Mouse (Mus musculus) neural tube, embryonic 11.5 days (tissue): ENCODE results near the gene Macf1. TPM values are rescaled to one million over a fixed set of nuclear protein-coding genes. Genes with fewer than 3 reads are reported as not detected.

Experiments
- ATAC-seq: fragments of 200-750 bp; cut with Nextera tagmentation; 2 replicates; pipeline ENCODE4 v1.8.0; 2017; ENCODE audit warnings: moderate number of reproducible peaks, mild to moderate bottlenecking, moderate TSS enrichment, moderate library complexity; ENCODE audit not compliant: insufficient read depth, low FRiP score, low TSS enrichment
- DNase-seq: peaks from one replicate; pipeline ENCODE4 v3.0.0-alpha.2; 2015; ENCODE audit warnings: low spot score
- H3K27ac ChIP-seq: fragments of 300-500 bp; sonication (generic); 2 replicates; pipeline ENCODE4 v1.5.1; 2014; ENCODE audit warnings: low read depth, mild to moderate bottlenecking, low read length
- H3K27me3 ChIP-seq: fragments of 300-500 bp; sonication (generic); 2 replicates; pipeline ENCODE4 v1.6.1; 2014; ENCODE audit warnings: mild to moderate bottlenecking, low read length, mixed read lengths; ENCODE audit not compliant: control insufficient read depth, insufficient read depth
- H3K36me3 ChIP-seq: fragments of 300-500 bp; sonication (generic); 2 replicates; pipeline ENCODE4 v1.6.1; 2014; ENCODE audit warnings: mild to moderate bottlenecking, low read length, moderate library complexity, mixed read lengths; ENCODE audit not compliant: control insufficient read depth, insufficient read depth
- H3K4me1 ChIP-seq: fragments of 300-500 bp; sonication (generic); 2 replicates; pipeline ENCODE4 v1.6.1; 2014; ENCODE audit warnings: low read length, mixed read lengths; ENCODE audit not compliant: control insufficient read depth, insufficient read depth
- H3K4me2 ChIP-seq: fragments of 300-500 bp; sonication (generic); 2 replicates; pipeline ENCODE4 v1.6.1; 2014; ENCODE audit warnings: low read depth, mild to moderate bottlenecking, moderate library complexity
- H3K4me3 ChIP-seq: fragments of 300-500 bp; sonication (generic); 2 replicates; pipeline ENCODE4 v1.5.1; 2014; ENCODE audit warnings: low read depth, low read length
- H3K9ac ChIP-seq: fragments of 300-500 bp; sonication (generic); 2 replicates; pipeline ENCODE4 v1.6.1; 2014; ENCODE audit warnings: mild to moderate bottlenecking, low read length
- H3K9me3 ChIP-seq: fragments of 300-500 bp; sonication (generic); 2 replicates; pipeline ENCODE4 v1.6.1; 2016; ENCODE audit warnings: low read length; ENCODE audit not compliant: control insufficient read depth
- WGBS: fragments of 180-500 bp; shearing (Covaris S2); extraction: QIAGEN DNeasy Blood & Tissue Kit; methylation state at CpG from one replicate; pipeline ENCODE4 v1.1.7; 2014; 5-methylcytosine and 5-hydroxymethylcytosine counted together
- polyA plus RNA-seq: library from polyadenylated mRNA; unstranded; fragments of >200 nt; fragmentation: Nextera tagmentation; extraction: Ambion mirVana; gene quantifications from 2 replicates; pipeline ENCODE4 v1.2.1, GENCODE M21; 2014

Macf1 gene
- polyA plus RNA-seq: 78.2 and 79.1 TPM in 2 replicates

DNA sequence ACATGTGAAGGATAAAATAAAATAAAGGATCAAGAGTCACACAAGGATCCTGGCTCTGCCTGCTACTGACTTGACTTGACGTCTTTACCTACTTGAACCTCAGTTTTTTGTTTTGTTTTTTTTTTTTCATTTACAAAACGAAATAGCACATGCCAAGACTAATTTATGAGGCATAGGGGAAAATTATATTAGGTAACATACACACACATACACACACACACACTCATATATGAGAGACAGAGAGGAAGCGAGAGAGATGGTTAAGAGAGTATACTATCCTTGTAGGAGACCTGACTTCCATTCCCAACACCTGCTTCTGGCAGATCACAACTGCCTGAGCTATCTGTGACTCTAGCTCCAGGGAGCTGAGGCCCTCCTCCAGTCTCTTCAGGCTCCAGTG lies at the start of gene Macf1:
TSS of gene Macf1 (minus strand) at position 101 of the 400 bp plus-strand sequence.
- H3K4me2 ChIP-seq: no peak within 1 kb of the TSS
- H3K36me3 ChIP-seq: no peaks in the 10 kb centered on the region
- H3K27me3 ChIP-seq: no peaks in the 10 kb centered on the region
- no peak within 1 kb of the TSS for H3K4me3 ChIP-seq
- 78% methylated on average over 3 of the region's 3 CpGs for WGBS
- H3K27ac ChIP-seq: no peak within 1 kb of the TSS
- H3K4me1 ChIP-seq: peaks cover 8% of the 10 kb centered on the region
- no peak within 1 kb of the TSS for H3K9ac ChIP-seq
- DNase-seq (no peak), ATAC-seq (no peak)
- no peaks in the 10 kb centered on the region for H3K9me3 ChIP-seq

DNA sequence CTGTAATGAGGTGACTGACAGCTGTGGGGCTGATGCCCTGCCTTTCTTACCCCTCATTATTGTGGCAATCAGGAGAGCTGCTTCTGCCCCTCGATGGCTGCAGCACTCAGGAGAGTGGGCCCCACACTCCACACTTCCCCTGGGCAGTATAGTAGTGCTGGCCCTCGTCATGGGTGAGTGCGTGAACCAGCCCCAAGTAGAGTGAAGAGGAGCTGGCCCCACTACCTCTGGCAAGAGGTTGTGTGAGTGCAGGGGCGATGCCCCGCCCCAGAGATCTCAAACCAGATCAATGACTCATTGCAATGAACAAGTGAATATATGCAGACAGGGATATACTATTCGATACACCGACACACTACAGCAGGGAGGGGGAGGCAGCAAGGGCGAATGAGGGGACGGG lies 49.4 kb upstream of the Macf1 start:
- Histone ChIP-seq H3K36me3 (peaks cover 6% of the 10 kb centered on the region), H3K4me2 (no peak overlapping the region), H3K4me3 (no peak overlapping the region), H3K27ac (no peak overlapping the region), H3K4me1 (no peaks in the 10 kb centered on the region), H3K9ac (no peak overlapping the region), H3K9me3 (no peaks in the 10 kb centered on the region), H3K27me3 (no peaks in the 10 kb centered on the region)
- WGBS: 95% methylated on average over 9 of the region's 9 CpGs
- ATAC-seq (no peak), DNase-seq (no peak)

DNA sequence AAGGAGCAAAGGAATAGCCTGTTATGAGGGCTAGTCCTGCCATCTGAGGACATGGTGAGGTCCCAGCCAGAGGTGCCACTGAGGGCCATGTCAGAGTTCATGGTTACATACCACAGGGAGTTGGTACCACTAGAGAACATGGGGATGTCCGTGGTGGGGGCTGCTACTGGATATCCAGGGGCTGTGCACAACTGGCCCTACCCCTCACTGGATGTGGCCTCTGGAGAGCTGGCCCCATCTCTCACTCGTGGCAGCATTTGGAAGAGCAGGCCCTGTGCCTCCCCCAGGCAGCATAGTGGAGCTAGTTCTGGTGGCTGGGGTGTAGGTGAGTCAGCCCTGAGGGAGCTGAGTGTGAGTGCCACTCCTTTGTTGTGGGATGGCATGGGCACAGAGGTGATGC lies 48.8 kb upstream of the Macf1 start:
- no peak overlapping the region for H3K9ac ChIP-seq
- 95% methylated on average over 2 of the region's 2 CpGs for WGBS
- no peak overlapping the region for H3K4me3 ChIP-seq
- no peak for DNase-seq
- no peaks in the 10 kb centered on the region for H3K9me3 ChIP-seq
- H3K36me3 ChIP-seq: peaks cover 3% of the 10 kb centered on the region
- no peaks in the 10 kb centered on the region for H3K27me3 ChIP-seq
- no peak overlapping the region for H3K27ac ChIP-seq
- no peaks in the 10 kb centered on the region for H3K4me1 ChIP-seq
- no peak; the same call in 1 of the 2 replicates for ATAC-seq
- H3K4me2 ChIP-seq: no peak overlapping the region

DNA sequence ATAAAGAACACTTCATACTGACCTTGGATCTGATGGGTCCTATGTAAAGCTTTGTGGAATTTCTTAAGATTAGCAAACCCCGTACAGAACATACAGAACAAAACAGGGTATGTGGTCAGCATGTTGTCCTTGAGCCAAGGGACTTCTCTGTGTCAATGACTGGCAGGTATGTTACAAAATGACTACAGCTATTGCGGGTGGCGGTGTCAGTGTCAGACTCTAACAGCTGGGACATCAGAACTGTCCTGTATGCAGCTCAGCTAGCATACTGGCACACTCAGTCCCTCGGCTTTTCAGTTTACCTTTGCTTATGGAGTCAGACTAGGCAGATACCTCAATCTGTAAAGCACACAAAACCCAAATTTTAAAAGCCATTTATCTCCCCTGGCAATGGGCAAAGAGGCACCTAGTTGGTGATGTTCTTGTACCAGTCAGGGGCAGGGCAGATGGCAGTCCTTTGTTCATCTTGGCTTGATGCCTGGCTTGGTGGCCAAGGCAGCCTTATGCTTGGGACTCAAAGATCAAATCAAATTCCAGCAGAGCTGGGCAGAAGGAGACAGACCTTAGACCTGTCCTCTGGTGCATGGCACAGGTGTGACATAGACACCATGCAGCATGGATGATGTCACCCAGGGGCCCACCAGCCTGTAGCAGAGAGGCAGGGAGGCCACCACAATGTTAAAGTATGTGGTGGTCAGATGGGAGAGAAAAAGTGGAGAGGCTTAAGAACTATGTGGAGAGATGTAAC lies 48.2 kb upstream of the Macf1 start:
- Histone ChIP-seq H3K9ac (no peak overlapping the region), H3K4me3 (no peak overlapping the region), H3K27me3 (no peaks in the 10 kb centered on the region), H3K9me3 (no peaks in the 10 kb centered on the region), H3K4me1 (no peaks in the 10 kb centered on the region), H3K27ac (no peak overlapping the region), H3K4me2 (no peak overlapping the region), H3K36me3 (peaks cover 3% of the 10 kb centered on the region)
- ATAC-seq (no peak), DNase-seq (no peak)
- 93% methylated on average over 4 of the region's 4 CpGs for WGBS

DNA sequence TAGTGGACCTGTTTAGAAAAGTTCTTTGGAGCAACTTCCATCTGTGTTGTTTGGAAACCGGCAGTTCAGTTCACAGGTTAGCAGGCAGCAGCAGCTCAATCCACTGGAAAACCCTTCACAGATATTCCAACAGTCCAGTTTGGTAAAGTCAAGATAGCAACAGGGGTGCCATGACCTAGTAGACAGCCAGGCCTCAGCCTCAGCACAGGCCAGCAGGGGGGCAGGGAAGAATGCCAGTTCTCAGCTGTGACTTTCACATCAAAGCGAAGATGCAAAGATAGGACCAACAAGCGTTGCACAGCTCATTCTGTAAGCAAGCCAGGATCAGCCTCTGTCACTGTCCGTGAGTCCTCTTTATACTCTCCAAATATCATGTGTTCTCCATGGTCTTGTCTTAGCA lies 37.6 kb upstream of the Macf1 start:
- Histone ChIP-seq H3K9me3 (no peaks in the 10 kb centered on the region), H3K27ac (no peak overlapping the region), H3K4me3 (no peak overlapping the region), H3K27me3 (no peaks in the 10 kb centered on the region), H3K4me2 (no peak overlapping the region), H3K4me1 (0 out of 2 replicates have a peak, but pooled peaks cover 3% of the 10 kb centered on the region), H3K9ac (no peak overlapping the region), H3K36me3 (no peaks in the 10 kb centered on the region)
- DNase-seq: no peak
- WGBS: 83% methylated on average over 4 of the region's 4 CpGs
- no peak for ATAC-seq

DNA sequence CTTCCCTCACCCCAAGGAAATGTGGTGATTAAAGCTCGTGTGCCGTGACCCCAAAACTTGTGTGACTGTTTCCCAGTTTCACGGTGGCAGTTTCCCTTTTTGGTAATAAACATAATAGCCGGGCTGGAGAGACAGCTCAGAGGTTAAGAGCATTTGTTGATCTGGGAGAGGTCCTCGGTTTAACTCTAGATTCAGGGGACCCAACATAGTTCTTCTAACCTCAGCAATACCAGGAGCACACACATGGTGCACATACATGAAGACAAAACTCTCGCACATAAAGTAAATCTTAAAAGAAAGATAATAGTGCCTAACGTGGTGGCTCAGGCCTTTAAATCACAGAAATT lies 34.2 kb upstream of the Macf1 start:
- H3K4me1 ChIP-seq: 0 out of 2 replicates have a peak, but pooled peaks cover 3% of the 10 kb centered on the region
- no peaks in the 10 kb centered on the region for H3K9me3 ChIP-seq
- H3K9ac ChIP-seq: no peak overlapping the region
- ATAC-seq: peak; percentile 35
- no peak for DNase-seq
- peaks cover 5% of the 10 kb centered on the region; the same call in 1 of the 2 replicates for H3K36me3 ChIP-seq
- peak overlapping the region; percentile 84 for H3K4me3 ChIP-seq
- H3K4me2 ChIP-seq: peak overlapping the region; percentile 43
- H3K27ac ChIP-seq: no peak overlapping the region
- 36% methylated on average over 7 of the region's 7 CpGs for whole genome bisulfite sequencing
- H3K27me3 ChIP-seq: no peaks in the 10 kb centered on the region

DNA sequence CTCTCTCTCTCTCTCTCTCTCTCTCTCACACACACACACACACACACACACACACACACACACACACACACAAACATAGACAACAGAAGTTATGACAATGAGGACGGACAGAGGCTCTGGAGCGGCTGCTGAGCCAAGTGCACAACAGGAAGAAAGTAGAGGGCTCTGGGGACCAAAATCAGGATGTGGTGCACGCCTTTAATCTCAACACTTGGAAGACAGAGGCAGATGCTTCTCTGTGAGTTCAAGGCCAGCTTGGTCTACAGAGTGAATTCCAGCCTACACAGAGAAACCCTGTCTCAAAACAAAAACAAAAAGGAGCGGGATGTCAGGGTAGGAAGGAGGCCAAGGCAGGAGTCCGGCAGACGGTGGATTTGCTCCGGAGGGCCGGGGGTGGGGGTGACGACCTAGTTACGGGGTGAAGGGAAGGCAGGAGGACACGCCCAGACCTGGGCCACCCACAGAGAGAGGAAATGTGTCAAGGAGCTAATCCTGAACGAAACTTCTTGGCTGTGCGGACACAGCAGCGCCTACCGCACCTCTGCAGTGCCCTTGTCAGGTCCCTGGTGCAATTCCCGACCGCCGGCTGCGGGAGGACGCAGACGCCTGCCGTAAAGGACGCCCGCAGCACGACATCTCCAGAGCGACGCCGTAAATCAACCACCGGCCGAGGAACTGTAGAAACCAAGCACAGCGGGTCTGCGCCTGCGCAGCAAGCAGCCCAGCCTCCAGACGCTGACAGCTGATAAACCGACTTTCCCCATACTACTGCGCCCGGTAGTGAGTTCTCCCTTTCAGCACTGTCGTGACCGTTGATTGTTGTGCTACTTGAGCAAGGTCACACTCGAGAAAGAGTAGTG lies 33.6 kb upstream of the Macf1 start, which contains the start of gene Ndufs5:
TSS of gene Ndufs5 (minus strand) at position 629 of the 860 bp plus-strand sequence.
- Histone ChIP-seq H3K4me1 (0 out of 2 replicates have a peak, but pooled peaks cover 3% of the 10 kb centered on the region), H3K4me2 (peak within 1 kb of the TSS; percentile 74), H3K9ac (peak within 1 kb of the TSS; percentile 83), H3K4me3 (peak within 1 kb of the TSS; percentile 84), H3K9me3 (no peaks in the 10 kb centered on the region), H3K27me3 (no peaks in the 10 kb centered on the region), H3K27ac (no peak within 1 kb of the TSS), H3K36me3 (peaks cover 5% of the 10 kb centered on the region; the same call in 1 of the 2 replicates)
- 0% methylated on average over 40 of the region's 40 CpGs for WGBS
- peak; percentile 97 for DNase-seq
- peak; percentile 88 for ATAC-seq

DNA sequence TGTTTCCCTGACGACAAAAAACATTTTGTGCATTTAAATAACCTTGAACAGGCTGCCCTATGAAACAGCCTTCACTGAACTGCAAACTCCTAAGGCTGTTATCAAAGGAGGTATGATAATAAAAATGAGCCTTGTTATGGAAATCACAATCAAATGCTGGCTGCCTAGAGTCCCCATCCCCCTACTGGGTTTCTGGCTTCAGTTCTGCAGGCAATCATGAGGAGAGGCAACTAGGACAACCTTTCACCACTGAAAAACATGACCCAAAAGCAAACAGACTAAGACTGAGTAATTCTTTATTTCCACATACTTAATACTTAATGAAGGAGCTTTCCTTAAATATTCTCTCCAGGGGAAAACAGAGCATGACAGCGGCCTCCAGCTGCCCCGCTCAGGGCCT lies 28.3 kb upstream of the Macf1 start:
- peaks cover 10% of the 10 kb centered on the region for H3K36me3 ChIP-seq
- H3K27ac ChIP-seq: no peak overlapping the region
- ATAC-seq: no peak
- H3K27me3 ChIP-seq: no peaks in the 10 kb centered on the region
- H3K9ac ChIP-seq: no peak overlapping the region
- DNase-seq: no peak
- no peak overlapping the region for H3K4me2 ChIP-seq
- no peaks in the 10 kb centered on the region for H3K9me3 ChIP-seq
- 88% methylated on average over 1 of the region's 3 CpGs for WGBS
- 0 out of 2 replicates have a peak, but pooled peaks cover 3% of the 10 kb centered on the region for H3K4me1 ChIP-seq
- H3K4me3 ChIP-seq: no peak overlapping the region
